Mouse (Mus musculus) MN1 (cell line): ENCODE results near the gene Gm9046.
"Not testable (repeated sequence)": the region's sequence is repeated elsewhere in the genome, so short reads cannot be mapped to it uniquely, and the experiment has no call there.

Experiments used
- DNase-seq: peaks from one replicate; pipeline ENCODE4 v3.0.0-alpha.2; 2016; ENCODE audit warnings: low spot score

Gene Gm9046

DNA sequence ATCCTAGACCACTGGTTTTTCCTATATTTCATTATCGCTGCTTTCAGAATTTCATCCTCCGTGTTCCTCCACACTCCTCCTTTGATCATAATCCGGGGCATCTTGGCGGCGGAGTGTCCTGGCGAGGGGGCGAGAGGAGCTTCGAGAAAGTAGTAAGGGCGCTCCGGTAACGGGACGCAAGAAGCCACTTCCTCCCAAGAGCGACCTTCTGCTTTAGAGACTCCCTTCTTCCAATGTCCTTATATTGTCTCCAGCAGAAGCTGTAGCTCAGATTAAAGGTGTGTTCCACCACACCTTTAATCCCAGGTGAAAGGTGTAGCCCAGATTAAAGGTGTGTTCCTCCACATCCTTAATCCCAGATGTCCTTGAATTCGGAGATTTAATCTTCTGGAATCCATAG is at the start of gene Gm9046:
Gene Gm9046, minus strand, starts transcription at position 101 of the 400 bp plus-strand sequence.
- not testable (repeated sequence) for DNase-seq

DNA sequence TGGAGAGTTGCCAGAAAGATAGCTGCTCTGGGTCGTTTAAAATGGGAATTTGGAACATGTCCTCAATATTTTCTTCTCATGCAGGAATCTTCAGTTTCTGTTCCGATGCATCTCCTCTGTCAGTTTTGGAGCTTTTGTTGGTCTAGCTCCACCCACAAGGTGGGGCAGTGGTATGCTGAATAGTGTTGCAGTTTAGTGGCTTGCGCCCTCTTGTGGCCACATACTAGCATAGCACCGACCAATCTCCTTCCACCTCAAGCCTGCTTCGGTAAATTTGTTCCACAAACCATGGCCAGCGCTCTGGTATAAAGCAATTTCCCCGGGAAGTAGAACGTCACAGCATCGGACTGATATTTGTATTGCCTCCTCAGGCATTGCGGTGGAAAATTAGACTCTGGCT is 27.4 kb upstream of the Gm9046 start:
- peak; percentile 94 for DNase-seq

DNA sequence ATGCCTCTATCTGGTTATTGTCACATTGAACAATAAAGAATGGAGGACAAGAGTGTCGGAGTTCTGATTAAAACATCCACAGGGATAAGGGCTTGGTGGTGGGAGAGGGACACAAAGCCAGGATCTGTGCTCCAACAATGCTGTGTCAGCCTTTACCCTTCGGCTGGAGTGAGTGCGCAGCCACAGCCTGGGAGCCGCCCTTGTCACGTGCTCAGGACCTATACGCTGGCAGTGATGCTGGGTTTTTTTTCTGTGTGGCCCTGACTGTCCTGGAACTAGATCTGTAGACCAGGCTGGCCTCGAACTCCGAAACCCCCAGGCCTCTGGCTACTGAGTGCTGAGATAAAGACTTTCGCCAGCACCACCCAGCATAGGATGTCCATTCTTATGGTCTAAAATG is 26.5 kb upstream of the Gm9046 start:
- DNase-seq, result no peak

DNA sequence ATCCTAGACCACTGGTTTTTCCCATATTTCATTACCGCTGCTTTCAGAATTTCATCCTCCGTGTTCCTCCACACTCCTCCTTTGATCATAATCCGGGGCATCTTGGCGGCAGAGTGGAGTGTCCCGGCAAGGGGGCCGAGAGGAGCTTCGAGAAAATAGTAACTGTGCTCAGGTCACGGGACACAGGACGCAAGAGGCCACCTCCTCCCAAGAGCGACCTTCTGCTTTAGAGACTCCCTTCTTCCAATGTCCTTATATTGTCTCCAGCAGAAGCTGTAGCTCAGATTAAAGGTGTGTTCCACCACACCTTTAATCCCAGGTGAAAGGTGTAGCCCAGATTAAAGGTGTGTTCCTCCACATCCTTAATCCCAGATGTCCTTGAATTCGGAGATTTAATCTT is 10.9 kb upstream of the Gm9046 start, which contains the start of gene Gm9049:
Gene Gm9049, minus strand, starts transcription at position 101 of the 400 bp plus-strand sequence.
- DNase-seq, result not testable (repeated sequence)

DNA sequence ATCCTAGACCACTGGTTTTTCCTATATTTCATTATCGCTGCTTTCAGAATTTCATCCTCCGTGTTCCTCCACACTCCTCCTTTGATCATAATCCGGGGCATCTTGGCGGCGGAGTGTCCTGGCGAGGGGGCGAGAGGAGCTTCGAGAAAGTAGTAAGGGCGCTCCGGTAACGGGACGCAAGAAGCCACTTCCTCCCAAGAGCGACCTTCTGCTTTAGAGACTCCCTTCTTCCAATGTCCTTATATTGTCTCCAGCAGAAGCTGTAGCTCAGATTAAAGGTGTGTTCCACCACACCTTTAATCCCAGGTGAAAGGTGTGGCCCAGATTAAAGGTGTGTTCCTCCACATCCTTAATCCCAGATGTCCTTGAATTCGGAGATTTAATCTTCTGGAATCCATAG is 5.5 kb upstream of the Gm9046 start, which contains the start of gene Gm9048:
Gene Gm9048, minus strand, starts transcription at position 101 of the 400 bp plus-strand sequence.
- DNase-seq, result not testable (repeated sequence)

DNA sequence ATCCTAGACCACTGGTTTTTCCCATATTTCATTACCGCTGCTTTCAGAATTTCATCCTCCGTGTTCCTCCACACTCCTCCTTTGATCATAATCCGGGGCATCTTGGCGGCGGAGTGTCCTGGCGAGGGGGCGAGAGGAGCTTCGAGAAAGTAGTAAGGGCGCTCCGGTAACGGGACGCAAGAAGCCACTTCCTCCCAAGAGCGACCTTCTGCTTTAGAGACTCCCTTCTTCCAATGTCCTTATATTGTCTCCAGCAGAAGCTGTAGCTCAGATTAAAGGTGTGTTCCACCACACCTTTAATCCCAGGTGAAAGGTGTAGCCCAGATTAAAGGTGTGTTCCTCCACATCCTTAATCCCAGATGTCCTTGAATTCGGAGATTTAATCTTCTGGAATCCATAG is 5.3 kb downstream of the Gm9046 start, which contains the start of gene Gm9045:
Gene Gm9045, minus strand, starts transcription at position 101 of the 400 bp plus-strand sequence.
- not testable (repeated sequence) for DNase-seq

DNA sequence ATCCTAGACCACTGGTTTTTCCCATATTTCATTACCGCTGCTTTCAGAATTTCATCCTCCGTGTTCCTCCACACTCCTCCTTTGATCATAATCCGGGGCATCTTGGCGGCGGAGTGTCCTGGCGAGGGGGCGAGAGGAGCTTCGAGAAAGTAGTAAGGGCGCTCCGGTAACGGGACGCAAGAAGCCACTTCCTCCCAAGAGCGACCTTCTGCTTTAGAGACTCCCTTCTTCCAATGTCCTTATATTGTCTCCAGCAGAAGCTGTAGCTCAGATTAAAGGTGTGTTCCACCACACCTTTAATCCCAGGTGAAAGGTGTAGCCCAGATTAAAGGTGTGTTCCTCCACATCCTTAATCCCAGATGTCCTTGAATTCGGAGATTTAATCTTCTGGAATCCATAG is 10.7 kb downstream of the Gm9046 start, which contains the start of gene Gm9044:
Gene Gm9044, minus strand, starts transcription at position 101 of the 400 bp plus-strand sequence.
- not testable (repeated sequence) for DNase-seq

DNA sequence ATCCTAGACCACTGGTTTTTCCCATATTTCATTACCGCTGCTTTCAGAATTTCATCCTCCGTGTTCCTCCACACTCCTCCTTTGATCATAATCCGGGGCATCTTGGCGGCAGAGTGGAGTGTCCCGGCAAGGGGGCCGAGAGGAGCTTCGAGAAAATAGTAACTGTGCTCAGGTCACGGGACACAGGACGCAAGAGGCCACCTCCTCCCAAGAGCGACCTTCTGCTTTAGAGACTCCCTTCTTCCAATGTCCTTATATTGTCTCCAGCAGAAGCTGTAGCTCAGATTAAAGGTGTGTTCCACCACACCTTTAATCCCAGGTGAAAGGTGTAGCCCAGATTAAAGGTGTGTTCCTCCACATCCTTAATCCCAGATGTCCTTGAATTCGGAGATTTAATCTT is 16.2 kb downstream of the Gm9046 start, which contains the start of gene Gm9040:
Gene Gm9040, minus strand, starts transcription at position 101 of the 400 bp plus-strand sequence.
- DNase-seq, result not testable (repeated sequence)

DNA sequence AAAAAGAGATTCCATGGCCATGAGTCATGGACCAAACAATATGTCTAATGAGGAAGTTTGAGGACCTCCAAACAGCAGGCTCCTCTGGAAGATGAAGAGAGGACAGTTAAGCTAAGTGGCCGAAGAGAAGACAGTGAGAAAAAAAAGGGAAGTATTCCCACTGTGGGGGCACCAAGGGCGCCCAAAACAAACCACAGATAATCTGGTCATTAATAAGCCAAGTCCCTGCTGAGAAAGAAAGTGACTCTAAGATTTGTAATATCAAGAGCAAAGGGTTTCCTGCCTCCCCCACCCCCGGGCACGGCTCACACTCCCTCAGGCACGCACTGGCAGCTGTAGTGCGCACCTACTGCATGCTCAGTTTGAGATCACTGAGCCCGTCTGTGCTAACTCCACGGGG is 24.0 kb downstream of the Gm9046 start:
- no peak for DNase-seq

DNA sequence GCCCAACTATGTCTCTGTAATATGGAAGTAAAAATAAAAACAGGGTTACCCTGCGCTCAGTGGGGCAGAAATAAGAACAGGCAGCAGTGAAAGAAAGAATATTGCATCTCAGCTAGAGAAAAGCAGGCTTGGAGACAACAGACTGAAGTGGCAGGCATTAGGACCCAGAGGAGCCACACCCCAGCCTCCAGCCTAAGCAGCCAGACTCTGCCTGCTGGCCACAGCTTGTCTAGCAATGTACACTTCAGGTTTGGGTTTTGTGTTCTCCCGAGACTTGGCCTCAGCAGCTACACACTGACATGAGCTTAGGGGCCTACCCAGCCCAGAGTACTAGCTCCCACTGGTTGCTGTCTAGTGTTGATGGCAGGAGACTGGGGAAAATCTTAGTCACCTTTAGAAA is 40.9 kb downstream of the Gm9046 start:
- not testable (repeated sequence) for DNase-seq

DNA sequence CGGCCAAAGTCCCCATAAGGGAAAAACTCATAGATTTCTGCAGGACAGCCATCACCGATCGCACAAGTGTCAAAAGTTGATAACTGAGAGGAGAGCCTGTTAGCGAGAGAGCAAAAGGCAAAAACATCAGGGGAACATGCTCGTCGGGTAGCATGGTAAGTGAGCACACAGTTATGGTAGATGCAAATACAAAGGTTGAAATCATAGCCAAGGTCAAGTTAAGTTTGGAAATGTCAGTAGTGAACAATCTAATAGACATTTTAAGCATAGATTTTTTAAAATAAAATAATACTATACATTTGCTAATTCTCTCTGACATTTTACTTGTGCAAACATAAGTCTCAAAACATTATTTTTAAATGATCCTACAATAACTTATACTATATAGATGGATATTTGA is 48.1 kb downstream of the Gm9046 start, which contains the start of gene Iltifb:
Gene Iltifb, minus strand, starts transcription at position 101 of the 400 bp plus-strand sequence.
- DNase-seq, result no peak
